Mouse (Mus musculus): ENCODE measurements around the gene Spint2.
"Not testable (repeated sequence)": the region's sequence is repeated elsewhere in the genome, so short reads cannot be mapped to it uniquely, and the experiment has no call there.

Gene Spint2

GRCm38 (mm10) chr7:29246015-29246414 lies 35.7 kb downstream of the Spint2 start:
- DNase-seq (ENCODE audit: low read depth, low spot score) = no peak

GRCm38 (mm10) chr7:29244732-29245416 lies 36.8 kb downstream of the Spint2 start:
- DNase-seq (ENCODE audit: low read depth, low spot score) = peak; percentile 57

GRCm38 (mm10) chr7:29238019-29238967 lies 43.4 kb downstream of the Spint2 start, which contains the start of gene Yif1b:
Yif1b (plus strand) TSS chr7:29238329.
- peak; percentile 100 for DNase-seq (ENCODE audit: low read depth, low spot score)

GRCm38 (mm10) chr7:29237596-29237995 lies 44.1 kb downstream of the Spint2 start:
- not testable (repeated sequence) for DNase-seq (ENCODE audit: low read depth, low spot score)

GRCm38 (mm10) chr7:29236593-29236992 lies 45.1 kb downstream of the Spint2 start:
- no peak for DNase-seq (ENCODE audit: low read depth, low spot score)

GRCm38 (mm10) chr7:29234661-29235060 lies 47.1 kb downstream of the Spint2 start:
- DNase-seq (ENCODE audit: low read depth, low spot score) = no peak

- DNase-seq (ENCODE audit: low read depth, low spot score) = no peak
Observed at GRCm38 (mm10) chr7:29233745-29234144, 48.0 kb downstream of the Spint2 start.

GRCm38 (mm10) chr7:29232247-29233013 lies 49.3 kb downstream of the Spint2 start, which contains the start of gene Kcnk6:
Kcnk6 (minus strand) TSS chr7:29232515.
- peak; percentile 57 for DNase-seq (ENCODE audit: low read depth, low spot score)

GRCm38 (mm10) chr7:29231517-29231916 lies 50.2 kb downstream of the Spint2 start:
- no peak for DNase-seq (ENCODE audit: low read depth, low spot score)

- no peak for DNase-seq (ENCODE audit: low read depth, low spot score)
Observed at GRCm38 (mm10) chr7:29230560-29230959, 51.2 kb downstream of the Spint2 start.

- DNase-seq (ENCODE audit: low read depth, low spot score) = no peak
Observed at GRCm38 (mm10) chr7:29228202-29228601, 53.5 kb downstream of the Spint2 start.

- no peak for DNase-seq (ENCODE audit: low read depth, low spot score)
Observed at GRCm38 (mm10) chr7:29225520-29225919, 56.2 kb downstream of the Spint2 start.

GRCm38 (mm10) chr7:29224756-29225394 lies 56.8 kb downstream of the Spint2 start:
- DNase-seq (ENCODE audit: low read depth, low spot score) = no peak

- no peak for DNase-seq (ENCODE audit: low read depth, low spot score)
Observed at GRCm38 (mm10) chr7:29214846-29215245, 66.9 kb downstream of the Spint2 start.

GRCm38 (mm10) chr7:29214236-29214635 lies 67.5 kb downstream of the Spint2 start:
- no peak for DNase-seq (ENCODE audit: low read depth, low spot score)

- DNase-seq (ENCODE audit: low read depth, low spot score) = no peak
Observed at GRCm38 (mm10) chr7:29213675-29214082, 68.0 kb downstream of the Spint2 start, which contains the start of gene Catsperg1. Catsperg1 (minus strand) TSS chr7:29214035.

- not testable (repeated sequence) for DNase-seq (ENCODE audit: low read depth, low spot score)
Observed at GRCm38 (mm10) chr7:29212775-29213560, 68.7 kb downstream of the Spint2 start.

GRCm38 (mm10) chr7:29212199-29212765 lies 69.4 kb downstream of the Spint2 start:
- DNase-seq (ENCODE audit: low read depth, low spot score) = no peak

GRCm38 (mm10) chr7:29211415-29212198 lies 70.1 kb downstream of the Spint2 start:
- DNase-seq (ENCODE audit: low read depth, low spot score) = peak; percentile 89
